Mouse (Mus musculus) left cerebral cortex, postnatal 10 days (tissue): ENCODE results near the gene Gtf2a1. TPM values are rescaled to one million over a fixed set of nuclear protein-coding genes. Genes with fewer than 3 reads are reported as not detected.
"Not testable (repeated sequence)": the region's sequence is repeated elsewhere in the genome, so short reads cannot be mapped to it uniquely, and the experiment has no call there.

Source experiments
- DNase-seq, 2 experiments: peaks; one replicate each; pipeline ENCODE4 v3.0.0; 2021 to 2022; ENCODE audit warnings: low spot score in 2 of 2, mixed read lengths in 1 of 2; ENCODE audit errors: extremely low spot score in 1 of 2
- intact Hi-C: fragments of 180-260 bp; cut with DNase I; formaldehyde crosslinking; loops from one replicate; pipeline ENCODE4 v1.15.1; 2025
- total RNA-seq, 2 experiments: library from RNA; stranded (reverse); gene quantifications; 2 replicates each; pipeline ENCODE4 v1.2.3; 2021

Gene Gtf2a1
- total RNA-seq, 2 experiments from 2014 or later, result 49.5 to 52.7 TPM

- intact Hi-C loops, result loop anchor here (10.0 kb wide), 1 partner anchor 220 kb away; no protein-coding TSS in a partner anchor
- DNase-seq, result no peak
These were observed 5.1 kb downstream of the Gtf2a1 start for GRCm38 (mm10) chr12:91585206-91585605.

GRCm38 (mm10) chr12:91583409-91583808, 6.9 kb downstream of the Gtf2a1 start:
- intact Hi-C loops, result loop anchor here (10.0 kb wide), 1 partner anchor 221 kb away; no protein-coding TSS in a partner anchor
- no peak for DNase-seq

GRCm38 (mm10) chr12:91582362-91583002, 7.8 kb downstream of the Gtf2a1 start:
- intact Hi-C loops, result loop anchor here (10.0 kb wide), 1 partner anchor 222 kb away; no protein-coding TSS in a partner anchor
- no peak for DNase-seq

- no peak for DNase-seq
- intact Hi-C loops, result loop anchor here (10.0 kb wide), 1 partner anchor 223 kb away; no protein-coding TSS in a partner anchor
These were observed 8.8 kb downstream of the Gtf2a1 start for GRCm38 (mm10) chr12:91581204-91582070.

GRCm38 (mm10) chr12:91579665-91580064, 10.6 kb downstream of the Gtf2a1 start:
- DNase-seq, result no peak
- intact Hi-C loops, result loop anchor here (10.0 kb wide), 1 partner anchor 225 kb away; no protein-coding TSS in a partner anchor

- DNase-seq, result no peak
- intact Hi-C loops, result no loop called here
These were observed 18.6 kb downstream of the Gtf2a1 start for GRCm38 (mm10) chr12:91571708-91572107.

GRCm38 (mm10) chr12:91569255-91569654, 21.0 kb downstream of the Gtf2a1 start:
- DNase-seq, result no peak
- intact Hi-C loops, result loop anchor here (5.0 kb wide), 1 partner anchor 167 kb away; no protein-coding TSS in a partner anchor

DNA sequence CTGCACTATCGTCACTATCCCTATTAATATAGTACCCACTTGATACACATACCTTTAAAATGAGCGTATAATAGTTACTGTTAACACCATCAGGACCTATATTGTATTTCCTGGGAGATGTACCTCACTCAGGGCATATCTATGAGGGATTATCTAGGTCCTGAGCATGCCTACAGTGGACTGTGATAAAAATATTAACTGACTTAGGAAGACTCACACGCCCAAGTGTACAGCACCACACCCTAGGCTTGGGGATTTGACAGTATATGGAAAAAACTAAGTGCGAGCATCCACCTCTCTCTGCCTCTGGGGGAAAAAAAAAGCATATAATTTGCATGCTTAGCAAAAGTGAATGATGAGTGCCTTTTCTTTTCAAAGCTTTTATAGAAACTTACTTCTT, 23.1 kb downstream of the Gtf2a1 start:
- no peak for DNase-seq
- intact Hi-C loops, result loop anchor here (5.0 kb wide), 1 partner anchor 165 kb away; no protein-coding TSS in a partner anchor

DNA sequence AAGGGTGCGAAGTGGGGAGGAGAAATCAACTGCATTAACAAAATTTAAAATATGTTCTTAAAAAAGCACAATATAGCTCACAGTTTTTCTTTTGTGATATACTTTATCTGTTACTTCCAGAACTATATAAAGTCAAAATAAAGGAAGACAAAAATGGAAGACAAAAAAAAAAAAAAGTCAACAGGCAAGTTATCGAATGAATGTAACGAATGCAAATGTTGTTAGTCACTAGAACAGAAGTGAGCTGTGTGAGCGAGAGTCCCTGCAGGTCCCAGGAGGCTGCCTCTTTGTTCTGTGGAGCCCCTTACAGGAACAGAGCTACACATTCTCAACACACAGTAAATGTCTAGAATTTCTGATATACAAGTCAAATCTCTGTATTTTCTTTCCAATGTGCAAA, 32.1 kb downstream of the Gtf2a1 start:
- DNase-seq, intact Hi-C loops: not testable (repeated sequence)

GRCm38 (mm10) chr12:91557358-91558005, 32.8 kb downstream of the Gtf2a1 start:
- intact Hi-C loops, DNase-seq: not testable (repeated sequence)

GRCm38 (mm10) chr12:91551773-91552526, 38.3 kb downstream of the Gtf2a1 start:
- intact Hi-C loops, result no loop called here
- DNase-seq, result peak; percentile 77 to 90

DNA sequence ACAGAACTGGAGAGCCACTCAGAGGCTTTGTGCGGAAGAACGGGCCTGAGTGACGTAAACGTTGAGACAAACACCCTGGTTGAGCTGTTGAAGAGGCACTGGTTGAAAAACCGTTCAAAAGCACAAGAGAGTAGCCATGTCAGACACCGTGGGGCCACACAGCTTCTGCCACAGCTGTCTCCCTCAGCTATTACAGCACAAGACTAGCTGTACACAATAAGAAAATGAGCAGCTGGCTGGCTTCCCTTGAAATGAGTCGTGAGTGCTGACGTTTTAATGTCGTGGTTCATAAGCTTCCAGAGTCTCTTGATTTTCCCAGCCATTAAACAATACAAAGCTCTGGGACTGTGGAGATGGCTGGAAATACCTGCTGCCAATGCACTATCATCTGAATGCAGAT, 40.8 kb downstream of the Gtf2a1 start:
- intact Hi-C loops, result no loop called here

GRCm38 (mm10) chr12:91540202-91540601, 50.1 kb downstream of the Gtf2a1 start:
- intact Hi-C loops, result no loop called here
- DNase-seq, result no peak

More for the DNA sequence above, 40.8 kb downstream of the Gtf2a1 start:
- no peak for DNase-seq

- DNase-seq, result no peak
- intact Hi-C loops, result no loop called here
These were observed 55.8 kb downstream of the Gtf2a1 start for GRCm38 (mm10) chr12:91534514-91534913.

GRCm38 (mm10) chr12:91523626-91524025, 66.7 kb downstream of the Gtf2a1 start:
- intact Hi-C loops, result no loop called here
- no peak for DNase-seq

GRCm38 (mm10) chr12:91517808-91518207, 72.5 kb downstream of the Gtf2a1 start:
- intact Hi-C loops, result no loop called here
- DNase-seq, result no peak

GRCm38 (mm10) chr12:91513980-91514379, 76.3 kb downstream of the Gtf2a1 start:
- no peak for DNase-seq
- intact Hi-C loops, result no loop called here

DNA sequence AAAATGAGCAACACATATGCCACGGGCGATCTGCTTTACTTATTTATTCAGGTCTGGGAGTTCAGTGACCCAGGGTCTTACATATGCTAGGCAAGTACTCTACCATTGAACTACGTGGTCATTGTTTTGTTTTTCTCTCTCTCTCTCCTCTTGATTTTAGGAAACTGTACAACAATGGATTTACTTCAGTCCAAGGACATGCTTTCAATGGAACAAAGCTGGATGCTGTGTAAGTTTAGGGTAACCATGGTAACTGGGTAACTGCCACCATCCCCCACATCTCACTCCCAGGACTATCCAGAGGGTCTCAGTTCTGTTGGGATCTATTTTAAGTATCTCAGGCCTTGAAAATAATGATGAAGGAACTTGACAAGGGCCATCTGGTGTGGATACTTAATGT, 78.5 kb downstream of the Gtf2a1 start:
- intact Hi-C loops, result no loop called here

More for the DNA sequence above, 78.5 kb downstream of the Gtf2a1 start:
- DNase-seq, result no peak
